8 mouse cellular contexts compared by ENCODE assay signal in genomic region chr17:87265792-87266186, GRCm38 (mm10). TPM values are rescaled to one million over a fixed set of nuclear protein-coding genes. Genes with fewer than 3 reads are reported as not detected.
DNase-seq lines count a peak whose midpoint lies in the region; ATAC-seq and TF ChIP-seq lines count a peak whose summit lies in the region.

TSS of gene Mcfd2 (minus strand) at chr17:87265935.

- no peak for TF ChIP-seq EP300 in liver, embryonic 14.5 days (IDR thresholded peaks at IDR 0.05; ENCODE audit: low read depth)
- no peak for TF ChIP-seq EP300 in stomach, postnatal 0 days (optimal IDR thresholded peaks at IDR 0.05)

- no peaks in the 10 kb centered on the region for H3K27me3 ChIP-seq in heart, embryonic 14.5 days (ENCODE audit: control insufficient read depth, insufficient read depth, low read length)
- no peaks in the 10 kb centered on the region for H3K27me3 ChIP-seq in liver, embryonic 14.5 days (ENCODE audit: control insufficient read depth, insufficient read depth, low read length)
- H3K27me3 ChIP-seq in neural tube, embryonic 11.5 days (ENCODE audit: control insufficient read depth, insufficient read depth, low read length) = no peaks in the 10 kb centered on the region
- H3K27me3 ChIP-seq in stomach, postnatal 0 days (ENCODE audit: control insufficient read depth, insufficient read depth, low read length) = no peaks in the 10 kb centered on the region

- DNase-seq in CD4-positive, CD25-positive, alpha-beta regulatory T cell, adult 2 months (ENCODE audit: low read depth, low spot score) = peak; percentile 96
- peak; percentile 81 for DNase-seq in fibroblast of lung, adult 2 months (ENCODE audit: low read depth)
- DNase-seq in kidney, postnatal 25 days = peak; percentile 96 to 98
- peak; percentile 78 to 83 (median 79) for DNase-seq in liver, embryonic 14.5 days (ENCODE audit: low read depth in 3 of 3, low spot score in 3 of 3)
- peak; percentile 94 for DNase-seq in neural tube, embryonic 11.5 days (ENCODE audit: low spot score)
- DNase-seq in stomach, postnatal 0 days (ENCODE audit: low spot score) = peak; percentile 99

- H3K4me3 ChIP-seq in brown adipose tissue, adult 24 weeks (ENCODE audit: insufficient read depth, low read depth, low read length) = peak within 1 kb of the TSS; percentile 80
- H3K4me3 ChIP-seq in heart, embryonic 14.5 days (ENCODE audit: control insufficient read depth in 1 of 2, insufficient read depth in 1 of 2, low read depth in 1 of 2, low read length in 2 of 2) = peak within 1 kb of the TSS; percentile 89 to 96
- peak within 1 kb of the TSS; percentile 60 to 76 for H3K4me3 ChIP-seq in liver, embryonic 14.5 days (ENCODE audit: insufficient read depth in 1 of 2, low read depth in 2 of 2, low read length in 2 of 2)
- peak within 1 kb of the TSS; percentile 86 for H3K4me3 ChIP-seq in neural tube, embryonic 11.5 days (ENCODE audit: low read depth, low read length)
- H3K4me3 ChIP-seq in stomach, postnatal 0 days (ENCODE audit: low read depth, low read length) = peak within 1 kb of the TSS; percentile 72

- peak within 1 kb of the TSS; percentile 86 for H3K4me2 ChIP-seq in heart, embryonic 14.5 days (ENCODE audit: low read length)
- H3K4me2 ChIP-seq in liver, embryonic 14.5 days (ENCODE audit: low read depth) = peak within 1 kb of the TSS; percentile 77
- peak within 1 kb of the TSS; percentile 87 for H3K4me2 ChIP-seq in neural tube, embryonic 11.5 days (ENCODE audit: low read depth)
- peak within 1 kb of the TSS; percentile 71 for H3K4me2 ChIP-seq in stomach, postnatal 0 days (replicated peaks; ENCODE audit: low read depth)

- peak within 1 kb of the TSS; percentile 61 for H3K27ac ChIP-seq in brown adipose tissue, adult 24 weeks (replicated peaks; ENCODE audit: low read depth, low read length)
- H3K27ac ChIP-seq in heart, embryonic 14.5 days (replicated peaks in 1 of 2; ENCODE audit: control insufficient read depth in 1 of 2, insufficient read depth in 1 of 2, low read depth in 2 of 2, low read length in 2 of 2) = peak within 1 kb of the TSS; percentile 28 to 65
- no peak within 1 kb of the TSS for H3K27ac ChIP-seq in liver, embryonic 14.5 days
- H3K27ac ChIP-seq in neural tube, embryonic 11.5 days (ENCODE audit: low read depth, low read length) = peak within 1 kb of the TSS; percentile 49; the same call in 1 of the 2 replicates
- peak within 1 kb of the TSS; percentile 69 for H3K27ac ChIP-seq in stomach, postnatal 0 days (replicated peaks)

- no peaks in the 10 kb centered on the region; the same call in 1 of the 2 replicates for H3K36me3 ChIP-seq in heart, embryonic 14.5 days (ENCODE audit: control insufficient read depth, insufficient read depth, low read length)
- no peaks in the 10 kb centered on the region for H3K36me3 ChIP-seq in liver, embryonic 14.5 days (replicated peaks; ENCODE audit: control insufficient read depth, insufficient read depth, low read depth)
- no peaks in the 10 kb centered on the region; the same call in 1 of the 2 replicates for H3K36me3 ChIP-seq in neural tube, embryonic 11.5 days (ENCODE audit: control insufficient read depth, insufficient read depth, low read length)
- peaks cover 2% of the 10 kb centered on the region; the same call in 1 of the 2 replicates for H3K36me3 ChIP-seq in stomach, postnatal 0 days (ENCODE audit: control insufficient read depth, insufficient read depth, low read length)

- WGBS in heart, embryonic 14.5 days = under 1% methylated on average over 41 of the region's 41 CpGs
- WGBS in liver, embryonic 14.5 days (ENCODE audit: insufficient replicate concordance) = 1% methylated on average over 40 of the region's 41 CpGs
- under 1% methylated on average over 36 of the region's 41 CpGs for WGBS in neural tube, embryonic 11.5 days
- WGBS in stomach, postnatal 0 days = under 1% methylated on average over 36 of the region's 41 CpGs

- H3K9ac ChIP-seq in heart, embryonic 14.5 days (ENCODE audit: low read length) = peak within 1 kb of the TSS; percentile 98
- H3K9ac ChIP-seq in liver, embryonic 14.5 days (replicated peaks) = peak within 1 kb of the TSS; percentile 73
- H3K9ac ChIP-seq in neural tube, embryonic 11.5 days (ENCODE audit: low read length) = peak within 1 kb of the TSS; percentile 89
- H3K9ac ChIP-seq in stomach, postnatal 0 days (ENCODE audit: low read length) = peak within 1 kb of the TSS; percentile 80

- H3K4me1 ChIP-seq in brown adipose tissue, adult 24 weeks (ENCODE audit: control insufficient read depth, insufficient read depth, insufficient read length, low read length) = peaks cover 19% of the 10 kb centered on the region
- H3K4me1 ChIP-seq in heart, embryonic 14.5 days (ENCODE audit: control insufficient read depth in 2 of 2, insufficient read depth in 2 of 2, low read length in 2 of 2) = peaks cover 5 to 13% of the 10 kb centered on the region in 2 experiments
- peaks cover 0 to 21% of the 10 kb centered on the region in 2 experiments; a peak in 3 of 4 replicates for H3K4me1 ChIP-seq in liver, embryonic 14.5 days (replicated peaks; ENCODE audit: control insufficient read depth in 2 of 2, insufficient read depth in 2 of 2, low read length in 1 of 2)
- peaks cover 10% of the 10 kb centered on the region for H3K4me1 ChIP-seq in neural tube, embryonic 11.5 days (ENCODE audit: control insufficient read depth, insufficient read depth, low read length)
- H3K4me1 ChIP-seq in stomach, postnatal 0 days (replicated peaks; ENCODE audit: control insufficient read depth, insufficient read depth) = peaks cover 8% of the 10 kb centered on the region; the same call in 1 of the 2 replicates

- ATAC-seq in heart, embryonic 14.5 days (ENCODE audit: insufficient number of reproducible peaks, insufficient read depth, low FRiP score, low read depth) = peak; percentile 91
- ATAC-seq in liver, embryonic 14.5 days (ENCODE audit: insufficient read depth) = peak; percentile 94
- peak; percentile 94 for ATAC-seq in neural tube, embryonic 11.5 days (ENCODE audit: insufficient read depth, low FRiP score, low TSS enrichment)
- peak; percentile 97 for ATAC-seq in stomach, postnatal 0 days (ENCODE audit: low FRiP score, low TSS enrichment)

- TF ChIP-seq CTCF in liver, embryonic 14.5 days (IDR thresholded peaks at IDR 0.05; ENCODE audit: low read depth) = peak; percentile 53
- TF ChIP-seq CTCF in stomach, postnatal 0 days (IDR thresholded peaks at IDR 0.05; ENCODE audit: low read depth) = peak; percentile 63

- H3K9me3 ChIP-seq in heart, embryonic 14.5 days (ENCODE audit: control insufficient read depth, low read length) = 0 out of 2 replicates have a peak, but pooled peaks cover 6% of the 10 kb centered on the region
- no peaks in the 10 kb centered on the region for H3K9me3 ChIP-seq in liver, embryonic 14.5 days (ENCODE audit: control insufficient read depth, low read length)
- no peaks in the 10 kb centered on the region; the same call in 1 of the 2 replicates for H3K9me3 ChIP-seq in neural tube, embryonic 11.5 days (ENCODE audit: control insufficient read depth, low read length)
- no peaks in the 10 kb centered on the region for H3K9me3 ChIP-seq in stomach, postnatal 0 days (ENCODE audit: control insufficient read depth, low read length)

RNA-seq across cellular contexts. Expression of gene Mcfd2, which starts in this region (rescaled TPM):
- 71.9 and 84.7 TPM in 2 replicates for polyA plus RNA-seq in brown adipose tissue, adult 24 weeks (2012; ENCODE audit: insufficient read depth, insufficient read length, missing spikeins)
- 81.3 and 85.8 TPM in 2 replicates for polyA plus RNA-seq in heart, embryonic 14.5 days (2014; fragmentation: Nextera tagmentation; extraction: Ambion mirVana)
- 29.6 and 32.2 TPM in 2 replicates for polyA plus RNA-seq in liver, embryonic 14.5 days (2012; rRNA removed)
- polyA plus RNA-seq in liver, embryonic 14.5 days (2014; fragmentation: Nextera tagmentation; extraction: Ambion mirVana) = 54.9 and 55.1 TPM in 2 replicates
- 74.1 and 79.4 TPM in 2 replicates for polyA plus RNA-seq in neural tube, embryonic 11.5 days (2014; fragmentation: Nextera tagmentation; extraction: Ambion mirVana)
- 80.4 and 84.4 TPM in 2 replicates for polyA plus RNA-seq in stomach, postnatal 0 days (2015; fragmentation: Nextera tagmentation; extraction: Ambion mirVana)
